Mouse (Mus musculus) thymus, adult 2 months (tissue): ENCODE measurements around the gene Esr2. TPM values are rescaled to one million over a fixed set of nuclear protein-coding genes. Genes with fewer than 3 reads are reported as not detected.

Experiments
- DNase-seq: peaks from one replicate; pipeline ENCODE4 v3.0.0; 2021
- H3K27ac ChIP-seq: fragments of 200-500 bp; 2 replicates; pipeline ENCODE4 v1.5.1; 2012; ENCODE audit warnings: low read length, control low read depth; ENCODE audit not compliant: control insufficient read depth, insufficient read depth
- H3K27me3 ChIP-seq: fragments of 200-500 bp; 2 replicates; pipeline ENCODE4 v1.6.1; 2012; ENCODE audit warnings: mild to moderate bottlenecking, low read length, moderate library complexity, mixed read lengths; ENCODE audit not compliant: control insufficient read depth, insufficient read depth
- H3K36me3 ChIP-seq: fragments of 200-500 bp; 2 replicates; pipeline ENCODE4 v1.6.1; 2012; ENCODE audit warnings: mild to moderate bottlenecking, low read length, moderate library complexity; ENCODE audit not compliant: control insufficient read depth, insufficient read depth
- H3K4me1 ChIP-seq: fragments of 200-500 bp; replicated peaks from 2 replicates; pipeline ENCODE4 v1.6.1; 2012; ENCODE audit warnings: low read length; ENCODE audit not compliant: control insufficient read depth, insufficient read depth
- H3K4me3 ChIP-seq: fragments of 200-500 bp; 2 replicates; pipeline ENCODE4 v1.5.1; 2012; ENCODE audit warnings: mild to moderate bottlenecking, low read length, control low read depth, moderate library complexity; ENCODE audit not compliant: control insufficient read depth, insufficient read depth
- CTCF ChIP-seq: fragments of 200-500 bp; IDR thresholded peaks from 2 replicates; pipeline ENCODE4 v1.5.1; 2012; ENCODE audit warnings: mild to moderate bottlenecking, control low read depth, low read length, moderate library complexity, borderline replicate concordance; ENCODE audit not compliant: control insufficient read depth, poor library complexity, insufficient read depth; ENCODE audit errors: extremely low read depth
- POLR2A ChIP-seq: fragments of 200-500 bp; IDR thresholded peaks from 2 replicates; pipeline ENCODE4 v1.6.1; 2012; ENCODE audit warnings: mild to moderate bottlenecking, low read length, control low read depth, moderate library complexity; ENCODE audit not compliant: control insufficient read depth, poor library complexity, insufficient read depth; ENCODE audit errors: extremely low read depth
- WGBS: fragments of 180-500 bp; shearing (Covaris S2); methylation state at CpG from one replicate; pipeline ENCODE4 v1.1.7; 2018; 5-methylcytosine and 5-hydroxymethylcytosine counted together
- polyA plus RNA-seq: library from polyadenylated mRNA; depleted of rRNA; stranded (reverse); fragments of >200 nt; gene quantifications from 2 replicates; pipeline ENCODE4 v1.2.3, GENCODE M21; 2012; rRNA removed

Esr2 gene
- polyA plus RNA-seq, 1 experiment, result 0.38 TPM

- 89% methylated on average over 14 of the region's 14 CpGs for WGBS
- no peak for DNase-seq
- no peak overlapping the region for H3K4me3 ChIP-seq
- TF ChIP-seq POLR2A, result no peak
- no peak for TF ChIP-seq CTCF
- no peaks in the 10 kb centered on the region for H3K36me3 ChIP-seq
- no peak overlapping the region for H3K27ac ChIP-seq
- peaks cover 8% of the 10 kb centered on the region for H3K4me1 ChIP-seq
- no peaks in the 10 kb centered on the region for H3K27me3 ChIP-seq
Measured at GRCm38 (mm10) chr12:76080876-76081556, 96.0 kb downstream of the Esr2 start.

GRCm38 (mm10) chr12:76073981-76074380, 103.1 kb downstream of the Esr2 start:
- DNase-seq, result no peak
- Histone ChIP-seq H3K4me1 (no peaks in the 10 kb centered on the region), H3K27ac (no peak overlapping the region), H3K4me3 (no peak overlapping the region), H3K36me3 (no peaks in the 10 kb centered on the region), H3K27me3 (no peaks in the 10 kb centered on the region)
- TF ChIP-seq CTCF (no peak), POLR2A (no peak)
- WGBS, result 95% methylated on average over 7 of the region's 7 CpGs

- Histone ChIP-seq H3K36me3 (no peaks in the 10 kb centered on the region), H3K4me3 (no peak overlapping the region), H3K27ac (no peak overlapping the region), H3K27me3 (no peaks in the 10 kb centered on the region), H3K4me1 (no peaks in the 10 kb centered on the region)
- TF ChIP-seq CTCF (no peak), POLR2A (no peak)
- WGBS, result 86% methylated on average over 13 of the region's 13 CpGs
- no peak for DNase-seq
Measured at GRCm38 (mm10) chr12:76073066-76073826, 103.8 kb downstream of the Esr2 start.

GRCm38 (mm10) chr12:76071935-76072849, 104.9 kb downstream of the Esr2 start:
- TF ChIP-seq CTCF, result no peak
- TF ChIP-seq POLR2A, result no peak
- DNase-seq, result no peak
- H3K4me1 ChIP-seq, result no peaks in the 10 kb centered on the region
- no peak overlapping the region for H3K4me3 ChIP-seq
- no peak overlapping the region for H3K27ac ChIP-seq
- 93% methylated on average over 19 of the region's 19 CpGs for WGBS
- no peaks in the 10 kb centered on the region for H3K36me3 ChIP-seq
- H3K27me3 ChIP-seq, result no peaks in the 10 kb centered on the region

Other genes with a start within 250 kb of the Esr2 start
- not detected in 2 replicates for gene Tex21, start 69.5 kb upstream of the Esr2 start, polyA plus RNA-seq
- 20.9 and 28.6 TPM in 2 replicates for gene Mthfd1, start 78.0 kb upstream of the Esr2 start, polyA plus RNA-seq
- gene Akap5, start 147.6 kb upstream of the Esr2 start, polyA plus RNA-seq, result 0.08 and 0.16 TPM in 2 replicates
- 22.1 and 28.7 TPM in 2 replicates for gene Zbtb25, start 192.3 kb upstream of the Esr2 start, polyA plus RNA-seq
- gene Zbtb1, start 193.0 kb upstream of the Esr2 start, polyA plus RNA-seq, result 7.2 and 8.0 TPM in 2 replicates
- gene Hspa2, start 226.9 kb upstream of the Esr2 start, polyA plus RNA-seq, result 5.1 and 6.0 TPM in 2 replicates
- not detected in 2 replicates for gene Ppp1r36, start 240.3 kb upstream of the Esr2 start, polyA plus RNA-seq